Mouse (Mus musculus) brown adipose tissue, adult 24 weeks (tissue): ENCODE results near the gene Fam171a2. TPM values are rescaled to one million over a fixed set of nuclear protein-coding genes. Genes with fewer than 3 reads are reported as not detected.

Experiments
- H3K27ac ChIP-seq: fragments of 200-500 bp; replicated peaks from 2 replicates; pipeline ENCODE4 v1.5.1; 2012; ENCODE audit warnings: low read depth, mild to moderate bottlenecking, low read length
- H3K4me1 ChIP-seq: fragments of 200-500 bp; 2 replicates; pipeline ENCODE4 v1.6.1; 2012; ENCODE audit warnings: low read length, mixed read lengths; ENCODE audit not compliant: control insufficient read depth, insufficient read depth, insufficient read length
- H3K4me3 ChIP-seq: fragments of 200-500 bp; 2 replicates; pipeline ENCODE4 v1.5.1; 2012; ENCODE audit warnings: low read depth, mild to moderate bottlenecking, low read length, moderate library complexity; ENCODE audit not compliant: insufficient read depth
- polyA plus RNA-seq: library from polyadenylated mRNA; stranded (reverse); fragments of >200 nt; gene quantifications from 2 replicates; pipeline ENCODE4 v1.2.4, GENCODE M21; 2012; ENCODE audit not compliant: missing spikeins, insufficient read depth, insufficient read length

Gene Fam171a2
- 0.63 and 1.0 TPM in 2 replicates for polyA plus RNA-seq

DNA sequence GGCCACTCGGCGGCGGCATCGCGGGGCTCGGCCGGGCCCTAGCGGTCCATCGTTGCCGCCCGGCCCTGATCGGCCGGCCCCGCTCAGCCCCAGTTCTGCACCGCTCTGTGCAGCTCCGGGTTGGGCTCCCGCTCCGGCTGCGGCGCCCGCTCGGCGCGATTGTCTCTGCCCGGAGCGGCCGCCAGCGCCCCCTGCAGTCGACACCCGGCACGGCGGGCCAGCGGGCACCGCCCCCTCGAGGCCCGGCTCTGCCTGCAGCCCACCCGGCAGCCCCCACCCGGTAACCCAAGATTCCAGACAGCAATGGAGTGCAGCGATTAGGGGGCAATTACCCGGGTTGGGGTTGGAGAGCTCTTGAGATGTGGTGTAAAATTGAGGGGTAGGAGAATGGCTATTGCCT is at the start of gene Fam171a2:
Gene Fam171a2 (minus strand): TSS at position 186 of the 400 bp plus-strand sequence.
- Histone ChIP-seq H3K4me1 (peaks cover 7% of the 10 kb centered on the region), H3K27ac (no peak within 1 kb of the TSS), H3K4me3 (peak within 1 kb of the TSS; percentile 79)

- H3K4me3 ChIP-seq, result no peak overlapping the region
- H3K27ac ChIP-seq, result no peak overlapping the region
- H3K4me1 ChIP-seq, result no peaks in the 10 kb centered on the region
Observed at GRCm38 (mm10) chr11:102496732-102497131, 49.2 kb upstream of the Fam171a2 start.

- Histone ChIP-seq H3K27ac (no peak overlapping the region), H3K4me3 (no peak overlapping the region), H3K4me1 (no peaks in the 10 kb centered on the region)
Observed at GRCm38 (mm10) chr11:102496206-102496605, 48.7 kb upstream of the Fam171a2 start.

GRCm38 (mm10) chr11:102495742-102496141 is 48.3 kb upstream of the Fam171a2 start:
- Histone ChIP-seq H3K4me3 (no peak overlapping the region), H3K27ac (no peak overlapping the region), H3K4me1 (no peaks in the 10 kb centered on the region)

DNA sequence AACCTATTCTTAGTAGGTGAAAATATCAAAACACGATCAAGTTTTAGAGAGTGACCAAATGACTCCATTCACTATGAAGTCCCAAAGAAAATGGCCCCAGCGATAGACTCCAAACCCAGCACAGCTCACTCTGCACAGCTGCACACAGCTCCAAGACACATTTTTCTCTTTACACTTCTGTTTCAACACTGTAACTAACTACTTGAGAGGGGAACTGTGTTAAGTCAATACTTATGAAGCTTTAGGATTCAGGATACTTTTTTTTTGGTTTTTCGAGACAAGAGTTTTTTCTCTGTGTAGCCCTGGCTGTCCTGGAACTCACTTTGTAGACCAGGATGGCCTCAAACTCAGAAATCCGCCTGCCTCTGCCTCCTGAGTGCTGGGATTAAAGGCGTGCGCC is 47.6 kb upstream of the Fam171a2 start:
- H3K4me1 ChIP-seq, result no peaks in the 10 kb centered on the region
- no peak overlapping the region for H3K27ac ChIP-seq
- no peak overlapping the region for H3K4me3 ChIP-seq

DNA sequence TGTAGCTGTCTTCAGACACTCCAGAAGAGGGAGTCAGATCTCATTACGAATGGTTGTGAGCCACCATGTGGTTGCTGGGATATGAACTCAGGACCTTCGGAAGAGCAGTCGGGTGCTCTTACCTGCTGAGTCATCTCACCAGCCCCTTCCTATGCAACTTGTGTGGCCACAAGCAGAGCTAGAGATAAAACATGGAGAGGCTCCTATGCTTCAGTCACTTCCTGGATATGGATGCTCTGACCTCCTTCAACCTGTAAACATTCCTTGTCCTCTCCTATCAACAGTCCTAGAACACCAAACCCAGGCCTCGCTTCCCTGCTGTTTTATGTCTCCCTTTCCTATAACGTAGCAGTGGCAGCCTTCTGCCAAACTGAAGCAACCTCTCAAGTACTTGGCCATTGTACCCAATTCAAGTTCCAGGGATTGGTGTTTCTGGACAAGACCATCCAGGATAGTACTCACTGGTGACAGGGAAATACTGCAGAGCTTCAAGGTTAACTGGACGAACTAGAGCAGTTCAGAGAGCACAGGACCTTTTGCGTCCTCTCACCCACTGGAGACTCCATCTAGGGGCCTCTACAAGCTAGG is 46.7 kb upstream of the Fam171a2 start:
- no peak overlapping the region for H3K4me3 ChIP-seq
- H3K4me1 ChIP-seq, result no peaks in the 10 kb centered on the region
- no peak overlapping the region for H3K27ac ChIP-seq

DNA sequence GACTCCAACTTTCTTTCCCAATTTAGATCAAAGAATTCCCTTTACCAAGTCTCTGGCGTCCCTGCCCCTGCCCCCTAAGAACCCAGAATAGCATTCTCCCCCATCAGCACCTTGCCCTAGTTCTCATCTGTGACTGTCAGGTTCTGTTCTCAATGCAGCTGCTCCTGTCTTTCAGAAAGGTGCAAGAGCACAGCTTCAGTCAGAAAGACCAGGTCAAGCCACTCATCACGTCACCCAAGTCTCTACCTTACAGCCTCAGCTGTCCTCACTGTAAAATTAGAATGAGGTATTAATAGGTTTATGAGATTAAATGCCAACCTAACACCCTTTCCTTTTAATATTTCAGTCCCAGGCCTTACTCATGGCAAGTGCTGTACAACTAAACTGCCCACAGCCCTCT is 45.8 kb upstream of the Fam171a2 start:
- Histone ChIP-seq H3K27ac (no peak overlapping the region), H3K4me1 (no peaks in the 10 kb centered on the region), H3K4me3 (no peak overlapping the region)

DNA sequence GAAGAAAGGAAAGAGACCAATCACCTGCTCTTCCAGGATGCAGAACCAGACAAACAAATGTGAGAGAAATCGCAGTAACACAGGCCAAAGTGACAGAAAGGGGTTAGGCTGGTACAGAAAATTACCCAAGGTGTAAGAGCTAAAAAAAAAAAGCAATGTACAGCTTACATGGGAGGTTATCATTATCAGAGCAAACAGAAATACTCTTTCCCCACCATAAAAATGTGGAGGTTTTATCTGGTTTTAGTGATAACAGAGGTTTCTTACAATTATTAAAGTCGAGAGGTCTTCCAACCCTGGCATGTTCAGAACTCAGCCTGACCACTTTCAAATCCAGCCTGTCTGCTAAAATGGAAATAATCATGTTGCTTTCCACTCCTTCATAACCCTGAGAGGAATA is 40.4 kb upstream of the Fam171a2 start:
- no peak overlapping the region for H3K4me3 ChIP-seq
- no peak overlapping the region for H3K27ac ChIP-seq
- H3K4me1 ChIP-seq, result no peaks in the 10 kb centered on the region

DNA sequence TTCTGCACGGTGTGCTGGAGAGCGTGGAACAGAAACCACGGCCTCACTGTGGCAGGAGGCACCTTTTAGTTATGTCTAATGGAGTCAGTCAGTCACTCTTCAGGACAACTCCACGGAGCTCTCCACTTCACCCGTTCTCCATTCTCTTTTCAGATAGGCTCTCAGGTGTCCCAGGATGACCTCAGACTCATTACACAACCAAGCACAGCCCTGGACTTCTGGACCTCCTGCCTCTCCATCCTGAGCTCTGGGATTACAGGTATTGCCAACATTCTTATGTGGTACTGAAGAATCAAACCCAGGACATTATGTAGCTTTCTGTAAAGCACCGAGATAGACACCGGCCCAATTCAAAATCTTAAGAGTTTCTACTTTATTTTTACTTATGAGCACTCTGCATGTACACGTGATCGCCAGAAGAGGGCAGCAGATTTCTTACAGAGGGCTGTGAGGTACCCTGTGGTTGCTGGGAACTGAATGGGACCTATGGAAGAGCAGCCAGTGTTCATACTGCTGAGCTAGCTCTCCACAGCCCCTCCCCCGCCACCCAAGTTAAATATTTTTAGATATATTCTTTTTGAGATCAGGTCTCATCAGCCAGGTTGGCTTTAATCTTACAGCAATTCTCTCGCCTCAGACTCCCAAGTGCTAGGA is 39.4 kb upstream of the Fam171a2 start:
- Histone ChIP-seq H3K4me3 (no peak overlapping the region), H3K4me1 (no peaks in the 10 kb centered on the region), H3K27ac (no peak overlapping the region)

DNA sequence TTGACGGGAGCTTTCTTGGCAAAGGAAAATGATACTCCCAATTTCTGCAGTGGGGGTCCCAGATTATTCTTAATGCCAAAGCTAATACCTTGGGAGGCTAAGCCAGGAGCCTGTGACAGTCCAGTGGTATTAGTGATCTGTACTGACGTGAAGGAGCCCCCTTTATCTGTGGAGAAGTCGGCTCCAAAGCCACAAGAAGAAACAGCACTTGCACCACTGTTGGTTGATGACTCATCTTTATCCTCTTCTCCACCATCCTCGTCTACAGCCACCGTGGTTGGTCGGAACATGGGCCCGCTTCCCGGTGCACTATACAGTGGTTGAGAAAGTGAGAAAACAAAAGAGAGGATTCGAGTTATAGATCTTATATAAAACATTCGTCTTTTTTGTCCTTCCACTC is 34.3 kb upstream of the Fam171a2 start:
- Histone ChIP-seq H3K4me1 (no peaks in the 10 kb centered on the region), H3K4me3 (no peak overlapping the region), H3K27ac (no peak overlapping the region)

- Histone ChIP-seq H3K4me1 (no peaks in the 10 kb centered on the region), H3K27ac (no peak overlapping the region), H3K4me3 (no peak overlapping the region)
Observed at GRCm38 (mm10) chr11:102480897-102481296, 33.4 kb upstream of the Fam171a2 start.

- Histone ChIP-seq H3K27ac (no peak overlapping the region), H3K4me1 (no peaks in the 10 kb centered on the region), H3K4me3 (no peak overlapping the region)
Observed at GRCm38 (mm10) chr11:102480111-102480510, 32.6 kb upstream of the Fam171a2 start.

DNA sequence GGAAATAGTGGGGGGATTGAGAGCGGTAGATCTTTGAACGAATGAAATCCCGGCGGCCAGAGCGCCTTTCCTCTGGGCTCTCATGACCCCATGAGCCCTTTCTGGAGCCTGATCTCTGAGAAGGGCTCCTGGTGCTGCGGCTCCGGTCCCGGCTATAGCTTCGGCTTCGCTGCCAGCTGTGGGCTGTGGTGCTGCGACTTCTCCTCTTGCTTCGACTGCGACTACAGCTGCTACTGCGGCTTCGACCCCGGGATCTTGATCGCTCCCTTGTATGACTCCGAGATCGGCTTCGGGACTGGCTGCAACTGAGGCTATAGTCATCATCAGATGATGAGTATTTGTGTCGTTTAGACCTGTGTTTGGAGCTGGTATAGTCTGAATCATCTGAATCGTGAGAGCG is 32.1 kb upstream of the Fam171a2 start:
- no peak overlapping the region for H3K27ac ChIP-seq
- H3K4me3 ChIP-seq, result no peak overlapping the region

GRCm38 (mm10) chr11:102478671-102479070 is 31.2 kb upstream of the Fam171a2 start:
- no peaks in the 10 kb centered on the region for H3K4me1 ChIP-seq
- H3K4me3 ChIP-seq, result no peak overlapping the region
- no peak overlapping the region for H3K27ac ChIP-seq

More for the DNA sequence above, 32.1 kb upstream of the Fam171a2 start:
- no peaks in the 10 kb centered on the region for H3K4me1 ChIP-seq

GRCm38 (mm10) chr11:102475027-102475426 is 27.5 kb upstream of the Fam171a2 start:
- H3K4me3 ChIP-seq, result no peak overlapping the region
- no peak overlapping the region for H3K27ac ChIP-seq

More at GRCm38 (mm10) chr11:102475027-102475426, 27.5 kb upstream of the Fam171a2 start:
- H3K4me1 ChIP-seq, result no peaks in the 10 kb centered on the region
